Mouse (Mus musculus): ENCODE measurements around the gene Celsr2. TPM values are rescaled to one million over a fixed set of nuclear protein-coding genes. Genes with fewer than 3 reads are reported as not detected.

Gene Celsr2
- total RNA-seq (2021), result 100 to 1,000 TPM; 182 to 194 TPM
- long read RNA-seq, experiment 1, partial matches to known transcripts, result 73 of 97 reads
- long read RNA-seq, experiment 1, other reads (novel, unspliced or antisense), result 24 of 97 reads
- long read RNA-seq, experiment 2, full-length matches to known transcripts, result 1 of 71 reads
- long read RNA-seq, experiment 2, partial matches to known transcripts, result 48 of 71 reads
- long read RNA-seq, experiment 2, other reads (novel, unspliced or antisense), result 22 of 71 reads

GRCm38 (mm10) chr3:108414857-108415830, at the start of gene Celsr2:
TSS of gene Celsr2 (minus strand) at chr3:108415552.
- intact Hi-C loops (cut with DNase I), result no loop called here
- DNase-seq (ENCODE audit: low spot score in 2 of 2), result peak in 1 of 2 experiments; percentile 52

- intact Hi-C loops (cut with DNase I), result no loop called here
- no peak for DNase-seq (ENCODE audit: low spot score in 2 of 2)
These were observed 43.5 kb upstream of the Celsr2 start for GRCm38 (mm10) chr3:108458866-108459265.

DNA sequence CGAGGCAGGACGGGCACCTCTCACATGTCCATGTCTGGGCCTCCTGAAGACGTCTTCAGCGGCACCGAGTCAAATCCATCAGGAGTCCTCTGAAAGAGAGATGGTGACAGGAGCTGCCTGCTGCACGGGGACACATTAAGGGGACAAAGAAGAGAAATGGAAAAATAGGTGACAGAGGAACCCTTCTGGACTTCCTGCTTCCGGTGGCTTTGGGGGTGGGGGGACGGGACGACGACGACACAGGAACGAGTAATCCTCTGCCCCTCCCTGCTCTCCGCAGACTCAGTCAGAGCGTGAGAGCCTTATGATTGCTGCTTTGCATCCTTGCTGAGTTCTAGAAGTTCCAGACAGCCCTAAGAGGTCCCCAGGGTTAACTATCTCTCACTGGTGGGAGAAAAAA, 43.0 kb upstream of the Celsr2 start:
- intact Hi-C loops (cut with DNase I), result no loop called here

DNA sequence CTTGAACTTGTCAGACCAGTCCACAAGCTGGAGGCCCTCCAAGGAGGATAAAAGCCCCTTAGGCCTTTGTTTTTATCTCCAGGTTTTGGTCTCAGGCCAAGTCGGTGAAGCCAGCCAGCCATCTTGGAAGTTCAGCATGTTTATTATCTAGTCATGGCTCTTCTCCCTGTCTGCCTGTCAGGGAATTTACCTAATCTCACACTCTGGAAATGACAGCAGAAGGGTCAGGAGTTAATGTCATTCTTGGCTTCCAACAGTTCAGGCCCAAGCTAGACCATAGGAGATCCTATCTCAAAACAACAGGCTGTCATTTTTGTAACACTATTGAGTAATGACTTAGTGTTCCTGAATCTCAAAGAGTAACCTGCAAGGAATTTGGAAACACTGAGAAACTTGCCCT, 38.8 kb upstream of the Celsr2 start:
- no peak for DNase-seq (ENCODE audit: low spot score in 2 of 2)
- intact Hi-C loops (cut with DNase I), result no loop called here

More for the DNA sequence above, 43.0 kb upstream of the Celsr2 start:
- no peak for DNase-seq (ENCODE audit: low spot score in 2 of 2)

- intact Hi-C loops (cut with DNase I), result no loop called here
These were observed 36.6 kb upstream of the Celsr2 start for GRCm38 (mm10) chr3:108451969-108452368.

GRCm38 (mm10) chr3:108445366-108445705, 30.0 kb upstream of the Celsr2 start:
- intact Hi-C loops (cut with DNase I), result no loop called here

More at GRCm38 (mm10) chr3:108451969-108452368, 36.6 kb upstream of the Celsr2 start:
- no peak for DNase-seq (ENCODE audit: low spot score in 2 of 2)

GRCm38 (mm10) chr3:108444698-108445365, 29.5 kb upstream of the Celsr2 start, which contains the start of gene Sars:
TSS of gene Sars (minus strand) at chr3:108445209.
- peak; percentile 87 to 91 for DNase-seq (ENCODE audit: low spot score in 2 of 2)
- intact Hi-C loops (cut with DNase I), result loop anchor here (5.0 kb wide), 1 partner anchor 43 kb away; no protein-coding TSS in a partner anchor

More at GRCm38 (mm10) chr3:108445366-108445705, 30.0 kb upstream of the Celsr2 start:
- no peak for DNase-seq (ENCODE audit: low spot score in 2 of 2)

DNA sequence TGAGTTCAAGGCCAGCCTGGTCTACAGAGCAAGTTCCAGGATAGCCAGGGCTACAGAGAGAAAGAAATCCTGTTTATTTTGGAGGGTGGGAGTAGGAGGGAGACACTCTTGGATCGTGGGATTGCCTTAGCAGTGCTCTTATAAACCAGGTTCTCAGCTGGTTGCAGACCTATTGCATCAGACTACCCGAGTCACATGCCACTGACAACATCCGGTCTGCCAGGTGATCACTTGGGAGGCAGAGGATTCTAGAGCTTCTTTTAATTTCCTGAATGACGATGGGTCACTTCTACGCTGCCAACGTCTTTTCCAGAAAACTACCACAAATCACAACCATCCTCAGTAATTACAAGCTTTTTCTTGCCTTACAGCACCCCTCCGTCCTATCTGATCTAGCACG, 28.7 kb upstream of the Celsr2 start:
- intact Hi-C loops (cut with DNase I), result loop anchor here (5.0 kb wide), 1 partner anchor 42 kb away; no protein-coding TSS in a partner anchor
- peak; percentile 43 to 46 for DNase-seq (ENCODE audit: low spot score in 2 of 2)

DNA sequence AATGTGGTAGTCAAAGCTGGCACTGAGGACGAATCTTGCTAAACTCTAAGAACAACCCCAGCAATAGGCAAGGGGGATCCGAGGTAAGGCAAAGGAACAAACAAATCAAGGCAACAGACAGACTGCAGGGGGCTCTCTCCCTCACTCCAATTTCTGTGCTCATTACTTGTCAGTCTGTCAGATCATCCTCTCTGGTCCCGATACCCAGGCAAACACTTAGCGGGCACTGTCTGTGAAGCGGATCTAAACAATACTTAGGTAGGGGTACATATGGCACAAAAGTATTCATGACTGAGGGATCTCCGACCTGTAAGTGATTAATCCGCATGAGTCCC, 21.0 kb upstream of the Celsr2 start:
- intact Hi-C loops (cut with DNase I), result no loop called here
- no peak for DNase-seq (ENCODE audit: low spot score in 2 of 2)

DNA sequence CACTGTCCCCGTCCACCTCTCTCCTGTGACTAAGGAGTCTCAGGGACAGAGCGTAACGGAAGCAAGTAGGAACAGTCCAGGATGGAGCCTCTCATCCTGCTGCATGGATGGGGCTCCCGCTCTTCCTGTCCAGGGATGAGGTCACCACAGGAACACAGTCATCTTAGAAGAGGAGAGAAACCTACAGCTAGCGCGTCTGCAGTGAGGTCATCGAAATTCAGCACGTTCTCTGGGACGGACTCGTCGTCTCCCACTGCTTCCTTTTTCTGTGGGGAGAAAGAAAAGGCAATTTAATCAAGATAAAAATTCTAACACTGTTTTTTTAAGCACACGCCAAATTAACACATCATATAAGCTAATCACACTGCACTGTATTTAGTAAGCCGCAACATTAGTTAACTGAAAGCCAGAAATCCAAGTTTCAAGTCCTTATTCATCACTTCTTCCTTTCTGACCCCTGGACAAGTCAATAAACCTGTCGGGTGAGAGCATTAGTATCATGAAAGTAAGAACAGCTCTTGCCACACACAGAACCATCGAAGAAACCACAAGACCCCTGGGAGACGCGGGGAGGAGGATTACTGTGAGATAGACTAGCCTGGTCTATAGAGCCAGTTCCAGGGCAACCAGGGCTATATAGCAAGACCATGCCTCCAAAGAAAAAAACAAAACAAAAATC, 20.5 kb upstream of the Celsr2 start:
- intact Hi-C loops (cut with DNase I), result no loop called here
- DNase-seq (ENCODE audit: low spot score in 2 of 2), result no peak

GRCm38 (mm10) chr3:108433881-108434495, 18.6 kb upstream of the Celsr2 start:
- intact Hi-C loops (cut with DNase I), result no loop called here
- no peak for DNase-seq (ENCODE audit: low spot score in 2 of 2)

GRCm38 (mm10) chr3:108433188-108433880, 18.0 kb upstream of the Celsr2 start:
- intact Hi-C loops (cut with DNase I), result no loop called here
- no peak for DNase-seq (ENCODE audit: low spot score in 2 of 2)

DNA sequence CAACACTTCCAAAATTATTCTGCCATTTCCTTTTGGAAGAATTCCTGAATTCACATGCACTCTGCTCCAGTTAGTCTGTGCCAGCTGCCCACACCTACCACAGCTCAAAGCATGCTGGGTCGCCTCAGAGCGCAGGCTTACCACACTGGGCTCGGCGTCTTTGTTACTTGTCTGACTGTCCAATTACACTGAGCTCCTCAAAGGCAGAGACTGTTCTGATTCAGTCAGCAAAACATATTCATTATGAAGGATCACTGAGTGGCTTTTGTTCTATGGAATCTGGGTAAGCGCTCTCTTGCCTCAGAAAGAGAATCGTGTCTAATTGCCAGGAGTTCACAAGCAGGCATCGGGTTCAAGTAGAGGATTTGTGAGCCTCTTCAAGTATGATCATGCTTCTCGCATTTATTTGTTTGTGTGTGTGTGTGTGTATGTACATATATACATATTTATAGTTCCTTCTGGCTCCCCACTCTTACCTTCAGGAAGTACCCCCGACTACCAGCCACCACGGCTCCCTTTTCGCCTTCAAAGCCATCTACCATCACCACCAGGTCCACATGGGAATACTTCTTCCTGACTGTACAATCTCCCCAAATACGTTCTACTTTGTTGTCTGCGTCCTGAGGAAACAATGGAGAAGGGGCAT, 17.3 kb upstream of the Celsr2 start:
- DNase-seq (ENCODE audit: low spot score in 2 of 2), result no peak
- intact Hi-C loops (cut with DNase I), result no loop called here

- intact Hi-C loops (cut with DNase I), result no loop called here
- DNase-seq (ENCODE audit: low spot score in 2 of 2), result no peak
These were observed 10.3 kb upstream of the Celsr2 start for GRCm38 (mm10) chr3:108425624-108426018.

GRCm38 (mm10) chr3:108424944-108425623, 9.7 kb upstream of the Celsr2 start:
- intact Hi-C loops (cut with DNase I), result no loop called here

DNA sequence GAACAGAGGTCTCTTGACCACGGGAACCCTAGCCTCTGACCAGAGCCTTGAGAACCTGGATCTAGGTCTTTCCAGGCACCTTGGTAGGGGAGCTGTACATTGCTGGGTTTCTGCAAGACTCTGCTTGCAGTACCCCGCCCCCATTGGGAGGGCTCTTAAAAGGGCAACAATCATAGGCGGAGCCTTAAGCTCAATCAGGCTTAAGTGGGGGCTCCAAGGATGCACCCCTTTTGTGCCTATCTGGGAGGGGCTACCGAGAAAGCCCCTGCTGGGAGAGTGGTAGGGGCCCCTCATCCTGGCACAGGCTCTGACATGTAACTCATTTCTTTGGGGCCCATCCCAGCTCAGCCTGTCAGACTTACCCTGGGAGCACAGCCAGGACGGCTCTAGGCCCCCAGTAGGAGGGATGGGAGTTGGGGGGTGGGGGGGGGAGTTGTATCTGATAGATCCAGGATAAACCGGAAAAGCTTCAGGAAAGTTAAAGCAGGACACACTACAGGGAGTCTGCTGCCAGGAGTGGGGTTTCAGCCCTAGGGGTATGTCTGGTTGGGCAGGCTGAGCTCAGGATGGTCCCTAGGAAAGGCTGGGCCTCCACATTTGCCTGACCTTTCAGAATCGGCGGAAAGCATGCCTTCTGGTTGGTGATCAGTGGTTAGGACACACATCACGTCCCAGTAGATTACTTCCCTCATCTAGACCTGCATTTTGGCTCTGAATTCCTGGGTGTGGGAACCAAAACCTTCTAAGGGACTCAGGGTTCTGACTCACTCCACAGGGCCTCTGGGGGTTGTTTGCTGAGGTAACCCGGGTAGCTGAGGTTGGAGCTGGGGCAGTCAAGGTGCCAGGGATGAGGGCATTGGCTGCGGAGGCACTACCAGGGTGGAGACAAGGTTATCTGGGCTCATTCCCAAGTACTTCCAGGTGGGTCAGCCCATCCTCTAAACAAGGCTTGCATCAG, 8.8 kb upstream of the Celsr2 start:
- peak; percentile 67 to 68 for DNase-seq (ENCODE audit: low spot score in 2 of 2)

More at GRCm38 (mm10) chr3:108424944-108425623, 9.7 kb upstream of the Celsr2 start:
- DNase-seq (ENCODE audit: low spot score in 2 of 2), result no peak

More for the DNA sequence above, 8.8 kb upstream of the Celsr2 start:
- intact Hi-C loops (cut with DNase I), result no loop called here

All from left cerebral cortex, postnatal 14 days (tissue).